Comparison of ENCODE assay signal across 13 mouse cellular contexts in genomic region chr15:11457278-11457677, GRCm38 (mm10).
"Had no signal": no experiment of that assay in that cellular context is flagged by ENCODE, and none has a peak within 500 bp of the region (broad histone marks: within the 10 kb centered on the region; RNA-seq: fewer than 3 reads in every experiment).

No protein-coding gene starts in this region.

- H3K4me2 ChIP-seq: kidney, embryonic 15.5 days; limb, embryonic 13.5 days; liver, embryonic 11.5 days; liver, embryonic 15.5 days; midbrain, embryonic 13.5 days; neural tube, embryonic 15.5 days had no signal

- DNase-seq: kidney, postnatal 25 days; lung, adult 2 months; lung, postnatal 36 days; right cerebral cortex, adult 18-20 months; right cerebral cortex, postnatal 25 days; thymus, postnatal 36 days had no signal

- ATAC-seq: lung, postnatal 0 days; midbrain, embryonic 13.5 days had no signal

- H3K4me3 ChIP-seq: kidney, embryonic 15.5 days; limb, embryonic 13.5 days; liver, embryonic 15.5 days; midbrain, embryonic 13.5 days; neural tube, embryonic 15.5 days had no signal

- H3K9ac ChIP-seq: kidney, embryonic 15.5 days; limb, embryonic 13.5 days; liver, embryonic 15.5 days; midbrain, embryonic 13.5 days; neural tube, embryonic 15.5 days had no signal

- H3K27me3 ChIP-seq: kidney, embryonic 15.5 days; liver, embryonic 15.5 days; midbrain, embryonic 13.5 days; neural tube, embryonic 15.5 days had no signal

- H3K27ac ChIP-seq: kidney, embryonic 15.5 days; liver, embryonic 15.5 days; midbrain, embryonic 13.5 days; neural tube, embryonic 15.5 days had no signal

- H3K4me1 ChIP-seq: kidney, embryonic 15.5 days; liver, embryonic 15.5 days; neural tube, embryonic 15.5 days had no signal

- H3K36me3 ChIP-seq: kidney, embryonic 15.5 days; limb, embryonic 13.5 days; liver, embryonic 15.5 days; midbrain, embryonic 13.5 days; neural tube, embryonic 15.5 days had no signal

- H3K9me3 ChIP-seq: kidney, embryonic 15.5 days; limb, embryonic 13.5 days; liver, embryonic 15.5 days; midbrain, embryonic 13.5 days; neural tube, embryonic 15.5 days had no signal
